ENCODE assay signal across 8 mouse cellular contexts in the genomic region with DNA sequence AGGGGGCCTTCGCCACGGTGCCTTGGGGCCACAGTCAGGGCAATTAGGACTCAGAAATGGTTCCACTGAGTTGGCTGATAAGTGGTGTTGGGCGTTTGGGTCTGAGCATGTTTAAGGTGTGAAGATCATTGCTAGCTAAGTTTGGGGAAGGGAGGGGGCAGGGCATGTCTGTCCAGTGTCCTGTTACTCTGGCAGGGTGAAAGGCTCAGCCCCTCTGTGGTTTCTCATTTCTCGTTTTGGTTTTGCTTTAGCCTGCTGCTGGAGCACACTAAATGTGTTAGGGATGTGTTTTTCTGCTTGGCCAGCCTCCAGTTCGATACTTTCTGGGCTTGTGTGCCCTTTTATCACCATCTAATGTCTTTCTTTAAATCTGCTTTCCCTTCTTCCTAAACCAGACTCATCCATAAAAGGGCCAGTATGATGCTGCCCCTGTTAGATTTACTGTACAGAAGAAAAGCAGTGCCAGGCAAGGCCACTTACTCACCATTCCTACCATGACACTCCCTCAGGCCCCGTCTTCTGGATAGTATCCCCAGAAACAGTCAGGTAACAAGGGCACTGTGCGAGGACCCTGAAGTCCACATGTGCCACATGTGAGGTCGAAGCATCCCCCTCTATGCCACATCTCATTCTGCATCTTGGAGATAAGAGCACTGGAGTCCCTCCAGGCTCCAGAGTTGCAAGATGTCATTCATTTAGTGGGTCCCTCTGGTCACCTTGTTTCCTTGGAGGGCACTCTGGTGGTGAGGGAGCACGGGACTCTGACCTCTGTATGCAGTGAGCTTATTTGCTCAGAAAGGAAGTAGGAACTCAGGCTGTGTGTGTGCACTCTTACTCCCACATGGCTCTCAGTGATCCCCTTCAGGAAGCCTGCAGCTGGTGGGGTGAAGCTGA. TPM values are rescaled to one million over a fixed set of nuclear protein-coding genes. Genes with fewer than 3 reads are reported as not detected.
DNase-seq lines count a peak whose midpoint lies in the region; ATAC-seq and TF ChIP-seq lines count a peak whose summit lies in the region.

No protein-coding gene starts in this region.

- 51% methylated on average over 9 of the region's 9 CpGs for WGBS in cerebellum, adult 2 months
- 80% methylated on average over 9 of the region's 9 CpGs for WGBS in midbrain, embryonic 12.5 days
- WGBS in midbrain, embryonic 14.5 days: 75% methylated on average over 9 of the region's 9 CpGs
- 22% methylated on average over 9 of the region's 9 CpGs for WGBS in liver, embryonic 12.5 days (ENCODE audit: insufficient replicate concordance)
- WGBS in stomach, postnatal 0 days: 49% methylated on average over 9 of the region's 9 CpGs

- H3K9ac ChIP-seq in midbrain, embryonic 12.5 days (replicated peaks): no peak overlapping the region
- no peak overlapping the region for H3K9ac ChIP-seq in midbrain, embryonic 14.5 days (replicated peaks; ENCODE audit: low read length)
- no peak overlapping the region for H3K9ac ChIP-seq in liver, embryonic 12.5 days
- no peak overlapping the region for H3K9ac ChIP-seq in stomach, postnatal 0 days (ENCODE audit: low read length)

- TF ChIP-seq POLR2A in cerebellum, adult 2 months (IDR thresholded peaks at IDR 0.05; ENCODE audit: borderline replicate concordance, insufficient read depth, low read length): no peak

- H3K9me3 ChIP-seq in midbrain, embryonic 12.5 days: no peaks in the 10 kb centered on the region
- no peaks in the 10 kb centered on the region for H3K9me3 ChIP-seq in midbrain, embryonic 14.5 days (ENCODE audit: control insufficient read depth, low read length)
- no peaks in the 10 kb centered on the region for H3K9me3 ChIP-seq in liver, embryonic 12.5 days (replicated peaks)
- H3K9me3 ChIP-seq in stomach, postnatal 0 days (ENCODE audit: control insufficient read depth, low read length): no peaks in the 10 kb centered on the region

- no peak overlapping the region for H3K4me3 ChIP-seq in cerebellum, adult 2 months (replicated peaks; ENCODE audit: insufficient read depth, low read depth, low read length)
- H3K4me3 ChIP-seq in midbrain, embryonic 12.5 days: no peak overlapping the region
- no peak overlapping the region for H3K4me3 ChIP-seq in midbrain, embryonic 14.5 days (replicated peaks; ENCODE audit: low read depth, low read length)
- no peak overlapping the region for H3K4me3 ChIP-seq in liver, embryonic 12.5 days
- H3K4me3 ChIP-seq in stomach, postnatal 0 days (ENCODE audit: low read depth, low read length): no peak overlapping the region

- H3K36me3 ChIP-seq in midbrain, embryonic 12.5 days: peaks cover 7% of the 10 kb centered on the region; the same call in 1 of the 2 replicates
- H3K36me3 ChIP-seq in midbrain, embryonic 14.5 days (ENCODE audit: control insufficient read depth, insufficient read depth, low read length): no peaks in the 10 kb centered on the region
- H3K36me3 ChIP-seq in liver, embryonic 12.5 days: peaks cover 38% of the 10 kb centered on the region
- H3K36me3 ChIP-seq in stomach, postnatal 0 days (ENCODE audit: control insufficient read depth, insufficient read depth, low read length): no peaks in the 10 kb centered on the region

- no peak overlapping the region for H3K4me2 ChIP-seq in midbrain, embryonic 12.5 days (replicated peaks)
- no peak overlapping the region for H3K4me2 ChIP-seq in midbrain, embryonic 14.5 days (ENCODE audit: low read length)
- peak overlapping the region; percentile 15 for H3K4me2 ChIP-seq in liver, embryonic 12.5 days
- H3K4me2 ChIP-seq in stomach, postnatal 0 days (replicated peaks; ENCODE audit: low read depth): no peak overlapping the region

- ATAC-seq in midbrain, embryonic 12.5 days (ENCODE audit: low FRiP score, low read depth): no peak
- no peak for ATAC-seq in midbrain, embryonic 14.5 days (ENCODE audit: low FRiP score, low TSS enrichment)
- ATAC-seq in liver, embryonic 12.5 days: peak; percentile 21
- ATAC-seq in stomach, postnatal 0 days (ENCODE audit: low FRiP score, low TSS enrichment): peak; percentile 43

- peaks cover 43% of the 10 kb centered on the region for H3K4me1 ChIP-seq in cerebellum, adult 2 months (ENCODE audit: control insufficient read depth, insufficient read depth, low read length)
- peaks cover 11% of the 10 kb centered on the region; the same call in 1 of the 2 replicates for H3K4me1 ChIP-seq in midbrain, embryonic 12.5 days
- H3K4me1 ChIP-seq in midbrain, embryonic 14.5 days (ENCODE audit: control insufficient read depth, insufficient read depth, low read length): no peaks in the 10 kb centered on the region
- peaks cover 97% of the 10 kb centered on the region for H3K4me1 ChIP-seq in liver, embryonic 12.5 days
- H3K4me1 ChIP-seq in stomach, postnatal 0 days (replicated peaks; ENCODE audit: control insufficient read depth, insufficient read depth): peaks cover 20% of the 10 kb centered on the region

- DNase-seq in cerebellum, adult 2 months: no peak
- DNase-seq in cerebellum, adult 11 months: no peak
- DNase-seq in midbrain, embryonic 14.5 days: no peak
- no peak for DNase-seq in stomach, postnatal 0 days (ENCODE audit: low spot score)
- no peak for DNase-seq in adrenal gland, adult 2 months
- DNase-seq in urinary bladder, postnatal 25 days (ENCODE audit: low spot score): no peak

- no peak for TF ChIP-seq EP300 in stomach, postnatal 0 days (optimal IDR thresholded peaks at IDR 0.05)

- no peak for TF ChIP-seq CTCF in cerebellum, adult 2 months (IDR thresholded peaks at IDR 0.05; ENCODE audit: borderline replicate concordance, insufficient read depth, low read depth, low read length)
- no peak for TF ChIP-seq CTCF in stomach, postnatal 0 days (IDR thresholded peaks at IDR 0.05; ENCODE audit: low read depth)

- no peaks in the 10 kb centered on the region for H3K27me3 ChIP-seq in cerebellum, adult 2 months (ENCODE audit: control insufficient read depth, insufficient read depth, low read length)
- no peaks in the 10 kb centered on the region for H3K27me3 ChIP-seq in midbrain, embryonic 12.5 days
- H3K27me3 ChIP-seq in midbrain, embryonic 14.5 days (ENCODE audit: control insufficient read depth, insufficient read depth, low read length): no peaks in the 10 kb centered on the region
- H3K27me3 ChIP-seq in liver, embryonic 12.5 days (replicated peaks): no peaks in the 10 kb centered on the region
- no peaks in the 10 kb centered on the region for H3K27me3 ChIP-seq in stomach, postnatal 0 days (ENCODE audit: control insufficient read depth, insufficient read depth, low read length)

- H3K27ac ChIP-seq in cerebellum, adult 2 months (ENCODE audit: insufficient read depth, low read length): peak overlapping the region; percentile 30; the same call in 1 of the 2 replicates
- peak overlapping the region; percentile 39; the same call in 1 of the 2 replicates for H3K27ac ChIP-seq in midbrain, embryonic 12.5 days (replicated peaks)
- H3K27ac ChIP-seq in midbrain, embryonic 14.5 days (replicated peaks; ENCODE audit: low read depth, low read length): no peak overlapping the region
- peak overlapping the region; percentile 46 for H3K27ac ChIP-seq in liver, embryonic 12.5 days
- peak overlapping the region; percentile 73 for H3K27ac ChIP-seq in stomach, postnatal 0 days (replicated peaks)

RNA-seq across cellular contexts. Expression of a gene that starts 15.8 kb away (rescaled TPM):
- polyA plus RNA-seq in cerebellum, adult 2 months (2012; rRNA removed): 199 and 220 TPM in 2 replicates
- 312 and 337 TPM in 2 replicates for polyA plus RNA-seq in midbrain, embryonic 12.5 days (2016; fragmentation: Nextera tagmentation; extraction: Ambion mirVana)
- polyA plus RNA-seq in midbrain, embryonic 14.5 days (2014; fragmentation: Nextera tagmentation; extraction: Ambion mirVana): 250 and 281 TPM in 2 replicates
- 208 and 209 TPM in 2 replicates for polyA plus RNA-seq in liver, embryonic 12.5 days (2016; fragmentation: Nextera tagmentation; extraction: Ambion mirVana)
- polyA plus RNA-seq in stomach, postnatal 0 days (2015; fragmentation: Nextera tagmentation; extraction: Ambion mirVana): 341 and 344 TPM in 2 replicates
- total RNA-seq in adrenal gland, adult 2 months (2021): 100 to 1,000 TPM; 312 to 392 TPM
- polyA plus RNA-seq in adrenal gland, adult 2 months (2012; rRNA removed): 140 and 199 TPM in 2 replicates

Comparison
In these comparisons a context has a peak if more than half of its experiments do, and no peak if none do; other contexts are left out.
1. ATAC-seq: peak in liver, embryonic 12.5 days (single experiment) and stomach, postnatal 0 days (single experiment); none in midbrain, embryonic 12.5 days (single experiment) and midbrain, embryonic 14.5 days (single experiment).